Comparison of ENCODE assay signal across 7 mouse cellular contexts in the genomic region with DNA sequence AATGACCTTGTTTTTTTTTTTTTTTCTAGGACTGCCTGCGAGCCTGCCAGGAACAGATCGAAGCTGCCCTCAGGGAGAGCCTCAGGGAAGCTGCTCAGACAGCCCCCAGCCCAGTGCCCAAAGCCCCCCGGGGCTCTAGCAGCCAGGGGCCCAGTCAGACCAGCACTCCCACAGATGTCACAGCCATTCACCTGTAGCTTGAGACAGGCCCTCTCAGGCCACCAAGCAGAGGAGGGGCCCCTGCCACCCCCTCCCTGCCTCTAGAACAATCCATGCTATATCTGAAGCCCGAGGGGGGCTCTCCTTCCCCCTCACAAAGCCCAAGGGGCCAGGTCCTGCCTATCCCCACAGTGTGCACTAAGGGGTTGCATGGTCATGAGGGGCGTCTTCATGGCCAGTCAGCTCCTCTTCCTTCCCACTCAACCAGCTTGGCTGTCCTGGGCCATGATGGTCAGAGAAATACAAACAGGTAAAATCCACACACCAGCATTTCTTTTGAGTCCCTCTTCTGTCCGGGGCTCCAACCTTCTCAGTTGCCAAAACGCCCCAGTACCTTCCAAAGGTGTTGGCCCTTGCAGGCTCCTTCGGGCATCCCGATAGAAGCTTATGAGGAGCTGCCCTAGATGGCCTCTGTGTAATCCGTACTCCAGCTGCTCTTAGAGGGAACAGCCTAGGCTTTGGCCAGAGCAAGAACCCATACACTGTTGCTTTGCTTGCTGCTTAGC. TPM values are rescaled to one million over a fixed set of nuclear protein-coding genes. Genes with fewer than 3 reads are reported as not detected.
A peak's percentile ranks its signal among the peaks of the same experiment; 100 is the strongest.
DNase-seq lines count a peak whose midpoint lies in the region; ATAC-seq and TF ChIP-seq lines count a peak whose summit lies in the region.
"Not testable (repeated sequence)": the region's sequence is repeated elsewhere in the genome, so short reads cannot be mapped to it uniquely, and the experiment has no call there.

No protein-coding gene starts in this region.

- peak overlapping the region; percentile 88 for H3K27ac ChIP-seq in gastrocnemius, adult 2 months
- H3K27ac ChIP-seq in heart, embryonic 16.5 days (ENCODE audit: low read length): peak overlapping the region; percentile 98
- peak overlapping the region; percentile 13; the same call in 1 of the 2 replicates for H3K27ac ChIP-seq in kidney, embryonic 16.5 days (ENCODE audit: low read length)
- H3K27ac ChIP-seq in liver, embryonic 14.5 days: peak overlapping the region; percentile 93
- peak overlapping the region; percentile 73 for H3K27ac ChIP-seq in spleen, adult 2 months (ENCODE audit: insufficient read depth, low read length)

- peaks cover 32% of the 10 kb centered on the region for H3K36me3 ChIP-seq in heart, embryonic 16.5 days (ENCODE audit: control insufficient read depth, insufficient read depth)
- H3K36me3 ChIP-seq in kidney, embryonic 16.5 days (ENCODE audit: insufficient read depth, low read length): peaks cover 44% of the 10 kb centered on the region
- peaks cover 71% of the 10 kb centered on the region for H3K36me3 ChIP-seq in liver, embryonic 14.5 days (replicated peaks; ENCODE audit: control insufficient read depth, insufficient read depth, low read depth)
- peaks cover 84% of the 10 kb centered on the region for H3K36me3 ChIP-seq in megakaryocyte, embryonic 14.5 days (replicated peaks; ENCODE audit: low read length)
- peaks cover 19% of the 10 kb centered on the region for H3K36me3 ChIP-seq in spleen, adult 2 months (ENCODE audit: control insufficient read depth, insufficient read depth, low read length)

- intact Hi-C loops in gastrocnemius, adult 2 months (cut with DNase I): not testable (repeated sequence)

- not testable (repeated sequence) for TF ChIP-seq CTCF in gastrocnemius, adult 2 months (IDR thresholded peaks at IDR 0.05); liver, embryonic 14.5 days (IDR thresholded peaks at IDR 0.05; ENCODE audit: low read depth); spleen, adult 2 months (IDR thresholded peaks at IDR 0.05; ENCODE audit: extremely low read depth, insufficient read depth, insufficient read length, insufficient replicate concordance)

- H3K4me2 ChIP-seq in heart, embryonic 16.5 days (ENCODE audit: low read depth, low read length); kidney, embryonic 16.5 days (replicated peaks; ENCODE audit: low read depth, low read length): not testable (repeated sequence)
- peak overlapping the region; percentile 92 for H3K4me2 ChIP-seq in liver, embryonic 14.5 days (ENCODE audit: low read depth)

- DNase-seq in cerebellum, adult 9-10 months: peak; percentile 12
- DNase-seq in gastrocnemius, adult 2 months; liver, embryonic 14.5 days (ENCODE audit: low read depth in 3 of 3, low spot score in 3 of 3); spleen, adult 2 months (ENCODE audit: low read depth in 1 of 2, low spot score in 2 of 2): not testable (repeated sequence)

- not testable (repeated sequence) for H3K4me3 ChIP-seq in gastrocnemius, adult 2 months; heart, embryonic 16.5 days (ENCODE audit: low read length); kidney, embryonic 16.5 days (ENCODE audit: low read length); spleen, adult 2 months (ENCODE audit: extremely low read depth, insufficient read depth, insufficient read length)
- H3K4me3 ChIP-seq in liver, embryonic 14.5 days (ENCODE audit: insufficient read depth in 1 of 2, low read depth in 2 of 2, low read length in 2 of 2): peak overlapping the region; percentile 23 to 29; a peak in 3 of 4 replicates
- peak overlapping the region; percentile 98 for H3K4me3 ChIP-seq in megakaryocyte, embryonic 14.5 days (replicated peaks)

- ATAC-seq in heart, embryonic 16.5 days (replicated peaks; ENCODE audit: extremely low read depth, insufficient read depth, low FRiP score); kidney, embryonic 16.5 days (ENCODE audit: low FRiP score, low TSS enrichment); liver, embryonic 14.5 days (ENCODE audit: insufficient read depth): not testable (repeated sequence)

- not testable (repeated sequence) for TF ChIP-seq EP300 in liver, embryonic 14.5 days (IDR thresholded peaks at IDR 0.05; ENCODE audit: low read depth)

- not testable (repeated sequence) for TF ChIP-seq POLR2A in spleen, adult 2 months (IDR thresholded peaks at IDR 0.05; ENCODE audit: low read depth, low read length)

- H3K9me3 ChIP-seq in heart, embryonic 16.5 days (replicated peaks; ENCODE audit: control insufficient read depth, low read length); kidney, embryonic 16.5 days (ENCODE audit: low read length); liver, embryonic 14.5 days (ENCODE audit: control insufficient read depth, low read length); megakaryocyte, embryonic 14.5 days: not testable (repeated sequence)

- not testable (repeated sequence) for H3K9ac ChIP-seq in heart, embryonic 16.5 days (ENCODE audit: low read length); kidney, embryonic 16.5 days (replicated peaks; ENCODE audit: low read length)
- peak overlapping the region; percentile 68 for H3K9ac ChIP-seq in liver, embryonic 14.5 days (replicated peaks)

- H3K4me1 ChIP-seq in heart, embryonic 16.5 days (ENCODE audit: control insufficient read depth, insufficient read depth, low read length): peaks cover 37% of the 10 kb centered on the region
- H3K4me1 ChIP-seq in kidney, embryonic 16.5 days (ENCODE audit: insufficient read depth, low read length): peaks cover 45% of the 10 kb centered on the region
- peaks cover 26 to 41% of the 10 kb centered on the region in 2 experiments for H3K4me1 ChIP-seq in liver, embryonic 14.5 days (replicated peaks; ENCODE audit: control insufficient read depth in 2 of 2, insufficient read depth in 2 of 2, low read length in 1 of 2)
- H3K4me1 ChIP-seq in megakaryocyte, embryonic 14.5 days: peaks cover 69% of the 10 kb centered on the region
- peaks cover 40% of the 10 kb centered on the region for H3K4me1 ChIP-seq in spleen, adult 2 months (ENCODE audit: control insufficient read depth, insufficient read depth, insufficient read length)

- 69% methylated on average over 10 of the region's 10 CpGs for WGBS in heart, embryonic 16.5 days
- WGBS in kidney, embryonic 16.5 days: 70% methylated on average over 10 of the region's 10 CpGs
- 60% methylated on average over 10 of the region's 10 CpGs for WGBS in liver, embryonic 14.5 days (ENCODE audit: insufficient replicate concordance)
- WGBS in spleen, adult 2 months: 79% methylated on average over 10 of the region's 10 CpGs

- H3K27me3 ChIP-seq in heart, embryonic 16.5 days (ENCODE audit: control insufficient read depth, insufficient read depth, low read length); kidney, embryonic 16.5 days (ENCODE audit: insufficient read depth, low read length); liver, embryonic 14.5 days (ENCODE audit: control insufficient read depth, insufficient read depth, low read length); megakaryocyte, embryonic 14.5 days (replicated peaks); spleen, adult 2 months (ENCODE audit: control insufficient read depth, insufficient read depth, low read length): not testable (repeated sequence)

RNA-seq across cellular contexts. Expression of a gene that starts 12.6 kb away (rescaled TPM):
- 10 to 100 TPM; 14.2 to 16.0 TPM for total RNA-seq in gastrocnemius, adult 2 months (2021)
- 22.9 and 23.3 TPM in 2 replicates for polyA plus RNA-seq in heart, embryonic 16.5 days (2015; fragmentation: Nextera tagmentation; extraction: Ambion mirVana)
- polyA plus RNA-seq in kidney, embryonic 16.5 days (2015; fragmentation: Nextera tagmentation; extraction: Ambion mirVana): 24.5 and 25.9 TPM in 2 replicates
- 9.8 and 12.5 TPM in 2 replicates for polyA plus RNA-seq in liver, embryonic 14.5 days (2012; rRNA removed)
- 13.3 and 14.3 TPM in 2 replicates for polyA plus RNA-seq in liver, embryonic 14.5 days (2014; fragmentation: Nextera tagmentation; extraction: Ambion mirVana)
- polyA plus RNA-seq in megakaryocyte, embryonic 14.5 days (2012; ENCODE audit: insufficient read depth, low replicate concordance): 7.8 and 17.7 TPM in 2 replicates
- polyA plus RNA-seq in spleen, adult 2 months (2012; rRNA removed): 5.8 and 7.5 TPM in 2 replicates

RNA-seq across cellular contexts. Expression of a gene that starts 12.6 kb away (rescaled TPM):
- total RNA-seq in gastrocnemius, adult 2 months (2021): 10 to 100 TPM; 17.9 to 18.3 TPM
- 30.5 and 34.9 TPM in 2 replicates for polyA plus RNA-seq in heart, embryonic 16.5 days (2015; fragmentation: Nextera tagmentation; extraction: Ambion mirVana)
- polyA plus RNA-seq in kidney, embryonic 16.5 days (2015; fragmentation: Nextera tagmentation; extraction: Ambion mirVana): 47.7 and 53.9 TPM in 2 replicates
- polyA plus RNA-seq in liver, embryonic 14.5 days (2012; rRNA removed): 20.7 and 23.1 TPM in 2 replicates
- polyA plus RNA-seq in liver, embryonic 14.5 days (2014; fragmentation: Nextera tagmentation; extraction: Ambion mirVana): 23.2 and 25.7 TPM in 2 replicates
- 2.3 TPM in 1 of 2 replicates, not detected in the other for polyA plus RNA-seq in megakaryocyte, embryonic 14.5 days (2012; ENCODE audit: insufficient read depth, low replicate concordance)
- 18.8 and 20.6 TPM in 2 replicates for polyA plus RNA-seq in spleen, adult 2 months (2012; rRNA removed)

RNA-seq across cellular contexts. Expression of a gene that starts 12.6 kb away (rescaled TPM):
- total RNA-seq in gastrocnemius, adult 2 months (2021): 1 to 10 TPM in 1 of 2 experiments, under 1 TPM in 1; 0.82 to 2.4 TPM
- 0.82 and 1.0 TPM in 2 replicates for polyA plus RNA-seq in heart, embryonic 16.5 days (2015; fragmentation: Nextera tagmentation; extraction: Ambion mirVana)
- 1.6 TPM in 2 replicates for polyA plus RNA-seq in kidney, embryonic 16.5 days (2015; fragmentation: Nextera tagmentation; extraction: Ambion mirVana)
- 0.86 and 0.95 TPM in 2 replicates for polyA plus RNA-seq in liver, embryonic 14.5 days (2012; rRNA removed)
- 0.86 and 1.7 TPM in 2 replicates for polyA plus RNA-seq in liver, embryonic 14.5 days (2014; fragmentation: Nextera tagmentation; extraction: Ambion mirVana)
- 0.29 and 0.81 TPM in 2 replicates for polyA plus RNA-seq in megakaryocyte, embryonic 14.5 days (2012; ENCODE audit: insufficient read depth, low replicate concordance)
- polyA plus RNA-seq in spleen, adult 2 months (2012; rRNA removed): 0.39 and 1.2 TPM in 2 replicates

RNA-seq across cellular contexts. Expression of a gene that starts 31.7 kb away (rescaled TPM):
- 1 to 10 TPM; 3.1 to 4.5 TPM for total RNA-seq in gastrocnemius, adult 2 months (2021)
- 2.1 and 3.1 TPM in 2 replicates for polyA plus RNA-seq in heart, embryonic 16.5 days (2015; fragmentation: Nextera tagmentation; extraction: Ambion mirVana)
- polyA plus RNA-seq in kidney, embryonic 16.5 days (2015; fragmentation: Nextera tagmentation; extraction: Ambion mirVana): 3.7 and 5.3 TPM in 2 replicates
- polyA plus RNA-seq in liver, embryonic 14.5 days (2012; rRNA removed): 6.4 and 6.6 TPM in 2 replicates
- 2.9 and 3.9 TPM in 2 replicates for polyA plus RNA-seq in liver, embryonic 14.5 days (2014; fragmentation: Nextera tagmentation; extraction: Ambion mirVana)
- 1.2 and 3.7 TPM in 2 replicates for polyA plus RNA-seq in megakaryocyte, embryonic 14.5 days (2012; ENCODE audit: insufficient read depth, low replicate concordance)
- polyA plus RNA-seq in spleen, adult 2 months (2012; rRNA removed): 4.5 and 4.6 TPM in 2 replicates

Comparison
In these comparisons a context has a peak if more than half of its experiments do, and no peak if none do; other contexts are left out.
1. H3K27ac ChIP-seq: peak in every context shown above with its lines; median percentile 98 in heart, embryonic 16.5 days; 93 in liver, embryonic 14.5 days; 88 in gastrocnemius, adult 2 months; 73 in spleen, adult 2 months; 13 in kidney, embryonic 16.5 days.